Mouse (Mus musculus): ENCODE data around the gene Maff. TPM values are rescaled to one million over a fixed set of nuclear protein-coding genes. Genes with fewer than 3 reads are reported as not detected.

The Maff gene
- polyA plus RNA-seq, 1 experiment from 2014 or later: 7.2 TPM

- no peak for DNase-seq (ENCODE audit: low spot score)
Observed at GRCm38 (mm10) chr15:79393101-79393500, 46.7 kb downstream of the Maff start.

- DNase-seq (ENCODE audit: low spot score): no peak
Observed at GRCm38 (mm10) chr15:79394842-79395241, 48.4 kb downstream of the Maff start.

- DNase-seq (ENCODE audit: low spot score): no peak
Observed at GRCm38 (mm10) chr15:79395281-79395680, 48.9 kb downstream of the Maff start.

GRCm38 (mm10) chr15:79396736-79397135 is 50.3 kb downstream of the Maff start:
- peak; percentile 82 for DNase-seq (ENCODE audit: low spot score)

- DNase-seq (ENCODE audit: low spot score): no peak
Observed at GRCm38 (mm10) chr15:79399231-79400052, 53.0 kb downstream of the Maff start.

GRCm38 (mm10) chr15:79400134-79400974 is 53.9 kb downstream of the Maff start:
- no peak for DNase-seq (ENCODE audit: low spot score)

- no peak for DNase-seq (ENCODE audit: low spot score)
Observed at GRCm38 (mm10) chr15:79400975-79401365, 54.5 kb downstream of the Maff start.

GRCm38 (mm10) chr15:79402176-79402575 is 55.8 kb downstream of the Maff start:
- DNase-seq (ENCODE audit: low spot score): no peak

GRCm38 (mm10) chr15:79402836-79403762 is 56.7 kb downstream of the Maff start, which contains the start of gene Tmem184b:
Gene Tmem184b (minus strand): TSS chr15:79403569.
- peak; percentile 90 for DNase-seq (ENCODE audit: low spot score)

- no peak for DNase-seq (ENCODE audit: low spot score)
Observed at GRCm38 (mm10) chr15:79403763-79404210, 57.4 kb downstream of the Maff start.

- DNase-seq (ENCODE audit: low spot score): no peak
Observed at GRCm38 (mm10) chr15:79404277-79404676, 57.9 kb downstream of the Maff start.

GRCm38 (mm10) chr15:79406564-79406963 is 60.1 kb downstream of the Maff start:
- peak; percentile 73 for DNase-seq (ENCODE audit: low spot score)

MicroRNA genes within 50 kb of the gene (microRNA counts, 519-probe panel; counts per million panel counts)
- microRNA mmu-miR-1943: 473 counts per million, percentile 71 among the panel's probes with 10 or more counts

Small RNAs within 50 kb of the gene (microRNA-seq; reads per million reads assigned to microRNA genes)
- gene Mir1943 (ENCODE audit: borderline number of aligned reads): 5.0 reads per million, percentile 5 among the genes with 10 or more reads in this experiment

Other genes starting within 250 kb of the Maff start
- 3.3 and 4.6 TPM in 2 replicates for gene Micall1, start 237.7 kb upstream of the Maff start, polyA plus RNA-seq (2015; fragmentation: Nextera tagmentation; extraction: Ambion mirVana)
- gene Polr2f, start 205.6 kb upstream of the Maff start, polyA plus RNA-seq (2015; fragmentation: Nextera tagmentation; extraction: Ambion mirVana): 284 and 300 TPM in 2 replicates
- gene 1700088E04Rik, start 205.4 kb upstream of the Maff start, polyA plus RNA-seq (2015; fragmentation: Nextera tagmentation; extraction: Ambion mirVana): 2.4 and 4.0 TPM in 2 replicates
- 0.08 and 0.26 TPM in 2 replicates for gene Sox10, start 181.4 kb upstream of the Maff start, polyA plus RNA-seq (2015; fragmentation: Nextera tagmentation; extraction: Ambion mirVana)
- 18.2 and 21.9 TPM in 2 replicates for gene Pick1, start 117.4 kb upstream of the Maff start, polyA plus RNA-seq (2015; fragmentation: Nextera tagmentation; extraction: Ambion mirVana)
- 0.07 and 0.35 TPM in 2 replicates for gene Gm49486, start 117.2 kb upstream of the Maff start, polyA plus RNA-seq (2015; fragmentation: Nextera tagmentation; extraction: Ambion mirVana)
- not detected in 2 replicates for gene Slc16a8, start 91.9 kb upstream of the Maff start, polyA plus RNA-seq (2015; fragmentation: Nextera tagmentation; extraction: Ambion mirVana)
- gene Baiap2l2, start 61.1 kb upstream of the Maff start, polyA plus RNA-seq (2015; fragmentation: Nextera tagmentation; extraction: Ambion mirVana): 0.81 and 0.90 TPM in 2 replicates
- 12.8 and 15.2 TPM in 2 replicates for gene Pla2g6, start 18.2 kb upstream of the Maff start, polyA plus RNA-seq (2015; fragmentation: Nextera tagmentation; extraction: Ambion mirVana)
- 30.0 and 37.4 TPM in 2 replicates for gene Tmem184b, start 56.9 kb downstream of the Maff start, polyA plus RNA-seq (2015; fragmentation: Nextera tagmentation; extraction: Ambion mirVana)
- gene Csnk1e, start 108.9 kb downstream of the Maff start, polyA plus RNA-seq (2015; fragmentation: Nextera tagmentation; extraction: Ambion mirVana): 52.2 and 70.8 TPM in 2 replicates
- not detected in 2 replicates for gene Kcnj4, start 158.6 kb downstream of the Maff start, polyA plus RNA-seq (2015; fragmentation: Nextera tagmentation; extraction: Ambion mirVana)
- gene Kdelr3, start 169.8 kb downstream of the Maff start, polyA plus RNA-seq (2015; fragmentation: Nextera tagmentation; extraction: Ambion mirVana): 9.5 and 11.6 TPM in 2 replicates
- 42.1 and 47.2 TPM in 2 replicates for gene Ddx17, start 200.1 kb downstream of the Maff start, polyA plus RNA-seq (2015; fragmentation: Nextera tagmentation; extraction: Ambion mirVana)